Mouse (Mus musculus): Measurements from ENCODE around the gene Nubp1. TPM values are rescaled to one million over a fixed set of nuclear protein-coding genes. Genes with fewer than 3 reads are reported as not detected.

Nubp1 gene
- 10 to 100 TPM; 25.7 to 32.1 (median 28.4) TPM for total RNA-seq (2022)

DNA sequence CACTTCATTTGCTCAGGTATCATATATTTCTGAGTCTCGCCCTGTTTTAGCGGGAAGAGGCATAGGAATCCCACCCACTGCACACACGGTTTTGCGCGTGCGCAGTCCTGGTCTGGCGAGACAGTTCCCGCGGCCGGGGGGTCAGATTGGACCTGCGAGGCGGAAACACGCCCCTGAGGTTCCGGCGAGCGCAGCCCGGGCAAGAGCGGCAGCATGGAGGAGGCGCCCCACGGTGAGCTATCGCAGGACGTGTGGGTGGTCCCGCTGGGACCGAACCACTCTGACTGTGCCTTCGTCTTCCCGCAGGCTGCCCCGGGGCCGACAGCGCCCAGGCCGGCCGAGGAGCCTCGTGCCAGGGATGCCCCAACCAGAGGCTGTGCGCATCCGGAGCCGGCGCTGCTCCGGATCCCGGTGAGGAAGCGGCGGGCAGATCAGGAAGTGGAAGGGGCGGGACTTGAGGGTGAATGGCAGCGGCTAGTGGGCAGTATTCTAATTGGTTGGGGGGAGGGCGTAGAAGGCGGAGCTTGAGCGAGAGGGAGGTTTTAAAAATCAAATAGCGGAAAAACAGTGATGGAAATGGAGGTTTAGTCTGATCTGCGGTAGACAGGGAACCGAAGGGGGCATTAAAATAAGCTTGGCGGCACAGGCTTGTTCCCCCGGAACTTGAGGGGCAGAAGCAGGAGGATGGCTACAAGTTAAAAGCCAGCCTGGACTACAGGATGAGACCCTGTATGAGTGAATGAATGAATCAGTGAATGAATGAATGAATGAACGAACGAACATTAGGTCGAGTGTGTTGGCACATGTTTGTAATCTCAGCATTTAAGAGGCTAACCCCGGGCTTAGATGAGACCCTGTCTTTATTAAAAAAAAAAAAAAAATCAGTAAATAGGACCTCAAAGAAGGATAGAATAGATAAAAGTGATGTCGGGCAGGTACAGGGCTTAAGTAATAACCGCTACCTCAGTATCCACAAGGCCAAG lies at the start of gene Nubp1:
Gene Nubp1 (plus strand): TSS at position 185 of the 983 bp plus-strand sequence.
- DNase-seq = peak; percentile 90

- no peak for DNase-seq
Observed at GRCm38 (mm10) chr16:10363061-10363460, 48.7 kb upstream of the Nubp1 start.

DNA sequence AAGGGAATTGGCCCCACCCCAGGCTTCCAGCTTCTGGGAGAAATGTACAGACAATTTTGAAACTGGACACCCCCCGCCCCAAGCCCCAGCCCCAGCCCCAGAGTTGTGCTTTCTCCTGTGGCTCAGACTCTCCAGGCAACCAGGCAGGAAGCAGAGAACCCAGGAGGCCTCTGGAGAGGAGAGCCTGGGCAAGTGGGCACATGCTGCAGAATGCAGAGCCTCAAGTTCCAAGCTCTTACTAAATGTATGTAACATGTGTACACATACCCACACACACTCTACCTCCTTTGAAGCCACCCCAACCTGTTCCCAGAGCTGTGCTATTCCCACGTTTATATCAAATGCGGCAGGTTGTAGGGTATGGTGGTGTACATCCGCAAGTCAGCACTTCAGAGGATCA lies 46.0 kb upstream of the Nubp1 start:
- DNase-seq = no peak

DNA sequence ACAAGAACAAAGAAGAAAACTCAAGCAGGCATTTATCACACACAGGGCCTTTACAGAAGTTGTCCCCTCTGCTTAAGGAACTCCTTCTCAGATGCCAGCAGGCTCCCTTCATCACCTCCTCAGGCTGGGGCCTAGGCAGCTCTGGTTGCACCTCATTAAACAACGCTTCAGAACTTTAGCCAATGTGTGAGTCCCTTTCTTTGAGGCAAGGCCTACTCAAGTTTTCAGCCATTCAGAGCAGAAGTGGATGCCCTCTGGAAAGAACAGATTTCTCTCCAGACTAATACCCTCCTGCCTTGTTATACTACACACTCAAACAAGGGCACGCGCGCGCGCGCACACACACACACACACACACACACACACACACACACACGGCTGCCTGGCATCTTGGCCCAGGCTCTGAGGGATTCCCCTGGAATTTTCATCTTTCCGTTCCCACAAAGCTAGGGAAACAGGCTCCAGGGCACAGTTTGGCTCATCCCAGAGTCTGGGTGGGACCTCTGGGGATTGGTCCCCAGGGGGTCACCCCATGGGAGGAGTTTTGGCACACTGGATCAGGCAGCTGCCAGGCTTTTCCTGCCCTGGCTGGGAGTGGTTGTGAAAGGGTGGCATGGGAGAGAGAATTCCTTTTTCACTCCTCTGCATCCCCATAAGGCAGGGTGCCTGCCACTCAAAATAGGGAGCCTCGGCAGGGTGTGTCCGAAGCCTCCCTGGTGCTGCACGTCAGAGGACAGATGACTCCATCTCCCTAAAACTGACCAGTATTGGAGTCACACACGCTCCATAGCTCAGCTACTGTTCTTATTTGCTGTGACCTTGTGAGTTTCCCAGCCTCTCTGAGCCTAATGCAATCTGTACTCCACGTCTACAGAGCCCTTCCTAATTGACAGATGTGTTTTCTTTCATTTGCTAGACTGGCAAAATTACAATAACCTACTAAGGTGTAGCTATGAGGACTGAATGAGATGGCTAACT lies 45.2 kb upstream of the Nubp1 start:
- peak; percentile 6 for DNase-seq

DNA sequence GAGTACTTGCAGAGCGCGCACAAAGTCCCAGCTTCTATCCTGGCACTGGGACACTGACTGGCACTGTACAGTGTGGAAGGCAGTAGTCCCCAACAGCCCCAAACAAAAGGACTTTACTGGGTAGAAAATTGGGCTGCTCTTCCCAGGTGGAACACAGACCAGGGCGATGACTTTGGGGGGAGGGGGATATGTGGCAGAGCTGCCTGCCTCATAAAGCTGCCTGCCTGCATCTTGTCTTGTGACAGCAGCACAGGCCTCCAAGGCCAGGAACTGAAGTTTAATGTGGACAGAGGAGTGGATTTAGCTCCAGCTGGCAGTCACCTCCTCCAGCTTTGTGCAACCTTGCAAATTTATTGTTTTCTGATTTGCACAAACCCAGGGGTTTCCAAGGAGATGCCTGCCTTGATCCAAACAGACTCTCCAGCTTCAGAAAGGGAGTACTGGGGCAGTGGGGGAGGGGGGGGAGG lies 42.2 kb upstream of the Nubp1 start:
- DNase-seq = peak; percentile 21

DNA sequence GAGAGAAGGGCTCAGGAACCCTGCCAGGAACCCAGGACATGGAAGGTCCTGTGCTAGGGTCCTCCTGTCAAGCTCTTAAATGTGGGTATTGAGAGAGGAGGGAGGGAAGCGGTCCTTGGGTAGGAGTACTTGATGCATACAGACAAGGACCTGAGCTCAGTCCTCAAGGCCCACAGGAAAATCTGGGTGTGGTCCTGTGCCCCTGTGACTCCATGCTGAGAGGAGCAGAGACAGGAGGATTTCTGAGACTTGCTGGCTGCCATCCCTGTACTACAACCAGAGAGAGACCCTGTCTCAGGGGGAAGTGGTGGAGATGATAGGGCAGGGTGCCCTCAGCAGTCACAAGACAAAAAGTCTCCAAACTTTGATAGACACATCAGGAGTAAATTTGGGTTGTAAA lies 41.8 kb upstream of the Nubp1 start:
- no peak for DNase-seq

DNA sequence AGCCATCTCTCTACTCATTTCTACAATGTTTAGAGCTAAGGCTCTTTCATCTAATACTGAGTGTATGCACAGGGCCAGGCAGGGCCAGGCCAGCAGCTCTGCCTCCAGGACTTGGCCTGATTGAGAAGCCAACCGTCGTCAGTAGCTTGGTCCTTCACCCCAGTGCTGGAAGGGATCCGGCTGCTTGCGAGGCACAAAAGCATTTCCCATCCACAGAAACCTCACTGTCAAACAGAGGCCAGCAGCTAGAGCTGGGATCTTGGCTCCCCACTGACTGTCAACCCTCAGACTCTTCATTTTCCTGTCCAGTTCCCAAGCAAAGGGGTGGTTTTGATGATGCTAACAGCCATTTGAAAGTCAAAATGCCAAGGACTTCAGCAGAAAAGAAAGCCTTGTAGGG lies 39.4 kb upstream of the Nubp1 start:
- DNase-seq = no peak

- peak; percentile 56 for DNase-seq
Observed at GRCm38 (mm10) chr16:10374254-10375011, 37.3 kb upstream of the Nubp1 start.

DNA sequence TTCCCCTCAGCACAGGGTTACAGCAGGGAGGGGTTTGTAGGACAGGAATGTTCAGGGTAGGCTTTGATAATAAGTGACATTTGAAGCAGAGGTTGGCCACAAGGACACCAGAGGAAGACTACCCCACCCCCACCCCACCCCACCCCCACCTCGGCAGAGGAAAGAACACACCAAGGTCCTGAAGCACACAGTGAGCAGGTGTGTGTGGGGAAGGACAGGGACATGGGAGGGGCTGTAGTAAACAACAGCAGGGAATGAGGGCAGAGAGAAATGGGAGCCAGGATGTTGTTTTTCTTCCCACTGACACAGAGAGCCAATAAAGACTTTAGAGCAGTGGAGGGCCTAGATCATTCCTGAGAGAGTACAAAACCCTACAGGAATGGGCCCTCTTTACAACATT lies 34.5 kb upstream of the Nubp1 start:
- DNase-seq = no peak

DNA sequence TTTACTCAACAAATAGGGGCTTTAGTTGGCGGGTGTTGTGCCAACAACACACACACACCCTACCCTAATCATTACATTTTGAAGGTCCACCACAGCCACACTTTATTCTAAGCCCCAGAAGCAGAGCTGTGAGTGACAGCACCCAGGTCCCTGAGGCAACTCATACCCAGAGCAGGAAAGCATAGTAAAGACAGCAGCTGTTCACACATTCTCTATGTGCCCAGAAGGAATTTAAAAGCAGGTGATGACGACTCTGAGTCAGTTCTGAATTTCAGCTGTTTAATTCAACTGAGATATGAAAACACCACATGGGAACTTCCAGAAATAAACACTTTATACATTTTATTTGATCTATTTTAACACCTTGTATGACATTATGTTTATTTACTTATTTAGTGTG lies 32.2 kb upstream of the Nubp1 start:
- no peak for DNase-seq

- no peak for DNase-seq
Observed at GRCm38 (mm10) chr16:10384060-10384497, 27.7 kb upstream of the Nubp1 start.

- DNase-seq = no peak
Observed at GRCm38 (mm10) chr16:10384544-10384943, 27.2 kb upstream of the Nubp1 start.

- no peak for DNase-seq
Observed at GRCm38 (mm10) chr16:10385261-10385660, 26.5 kb upstream of the Nubp1 start.

DNA sequence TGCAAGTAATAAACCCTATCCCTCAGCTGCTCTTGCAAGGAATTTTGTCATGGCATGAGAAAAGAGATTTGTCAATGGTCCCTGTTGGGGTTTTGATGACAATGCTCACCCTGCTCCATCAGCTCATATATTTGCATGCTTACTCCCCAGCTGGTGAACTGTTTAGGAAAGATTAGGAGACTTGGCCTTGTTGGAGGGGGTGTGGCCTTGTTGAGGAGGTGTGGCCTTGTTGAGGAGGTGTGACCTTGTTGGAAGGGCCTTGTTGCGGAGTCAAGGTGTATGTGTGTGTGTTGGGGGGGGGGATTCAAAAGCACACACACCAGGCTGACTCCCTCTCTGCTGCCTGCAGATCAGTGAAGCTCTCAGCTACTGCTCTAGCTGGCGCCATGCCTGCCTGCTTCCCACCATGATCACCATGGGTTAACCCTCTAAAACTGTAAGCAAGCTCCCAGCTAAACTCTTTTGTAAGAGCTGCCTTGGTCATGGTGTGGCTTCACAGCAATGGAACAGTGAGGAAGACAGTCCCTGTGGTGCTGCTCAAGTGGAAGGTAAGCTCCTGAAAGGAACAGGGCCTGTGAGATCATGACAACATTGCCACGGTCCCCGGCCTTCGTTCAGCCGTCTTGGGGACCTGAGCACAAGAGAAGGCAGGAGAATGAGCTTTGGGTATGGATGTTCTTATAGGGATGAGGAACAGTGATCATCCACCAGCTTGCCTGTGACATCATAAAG lies 22.9 kb upstream of the Nubp1 start:
- no peak for DNase-seq

- DNase-seq = no peak
Observed at GRCm38 (mm10) chr16:10392587-10392986, 19.2 kb upstream of the Nubp1 start.

DNA sequence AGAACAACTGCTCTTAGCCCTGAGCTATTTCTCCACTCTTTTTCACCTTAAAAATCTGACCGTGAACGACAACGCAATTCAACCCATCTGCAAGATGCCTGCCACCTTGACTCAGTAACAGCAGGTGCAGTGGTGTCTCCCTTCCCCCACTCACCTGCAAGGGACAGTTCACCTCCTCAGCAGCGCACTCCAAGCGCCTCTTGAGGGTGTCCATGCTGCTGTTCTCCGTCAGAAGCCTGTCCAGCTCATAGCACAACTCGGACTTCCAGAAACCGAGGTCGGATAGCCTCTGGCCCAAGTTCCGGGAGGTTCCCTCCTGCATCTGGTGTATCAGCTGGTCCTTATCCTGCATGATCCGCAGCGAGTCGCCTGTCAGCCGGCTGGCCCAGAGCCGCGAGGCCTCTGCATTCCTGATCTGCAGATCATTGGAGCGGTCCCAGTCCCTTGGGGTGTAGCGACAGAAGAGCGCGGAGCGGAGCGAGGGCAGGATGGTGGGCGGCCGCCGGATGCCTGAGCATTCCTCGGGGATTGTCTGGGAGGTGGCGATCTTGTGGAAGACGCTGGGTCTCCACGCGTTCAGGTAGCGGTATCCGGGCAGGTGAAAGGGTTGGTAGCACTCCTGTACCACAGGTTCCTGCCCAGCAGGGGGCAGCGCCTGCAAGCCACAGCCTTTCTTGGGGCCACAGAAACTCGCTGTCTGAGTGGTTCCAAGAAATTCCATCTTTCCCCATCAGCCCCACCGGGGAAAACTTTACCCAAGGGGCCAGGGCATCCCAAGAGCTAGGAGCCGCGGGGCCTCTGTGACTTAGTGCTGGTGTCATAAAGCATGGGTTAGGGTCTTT lies 16.8 kb upstream of the Nubp1 start, which contains the start of gene Tekt5:
Gene Tekt5 (minus strand): TSS at position 792 of the 842 bp plus-strand sequence.
- no peak for DNase-seq

DNA sequence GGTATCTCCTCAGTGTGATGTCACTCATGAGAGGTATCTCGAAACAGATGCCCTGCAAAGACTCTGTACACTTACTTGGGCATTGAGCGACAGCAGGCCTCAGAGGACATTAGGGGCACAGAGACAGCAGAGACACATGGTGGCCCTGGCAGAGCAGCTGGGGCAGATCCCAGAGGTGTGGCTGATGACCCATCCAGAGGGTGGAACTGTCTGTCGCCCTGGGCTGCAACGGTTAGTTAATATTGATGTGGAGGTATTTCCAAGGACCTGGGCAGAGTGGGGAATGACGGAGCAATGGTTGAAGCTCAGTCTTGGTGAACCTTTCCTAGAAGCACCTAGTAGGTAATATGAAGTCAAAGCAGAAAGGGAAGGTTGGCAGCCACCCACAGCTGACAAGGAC lies 13.0 kb upstream of the Nubp1 start:
- DNase-seq = no peak

DNA sequence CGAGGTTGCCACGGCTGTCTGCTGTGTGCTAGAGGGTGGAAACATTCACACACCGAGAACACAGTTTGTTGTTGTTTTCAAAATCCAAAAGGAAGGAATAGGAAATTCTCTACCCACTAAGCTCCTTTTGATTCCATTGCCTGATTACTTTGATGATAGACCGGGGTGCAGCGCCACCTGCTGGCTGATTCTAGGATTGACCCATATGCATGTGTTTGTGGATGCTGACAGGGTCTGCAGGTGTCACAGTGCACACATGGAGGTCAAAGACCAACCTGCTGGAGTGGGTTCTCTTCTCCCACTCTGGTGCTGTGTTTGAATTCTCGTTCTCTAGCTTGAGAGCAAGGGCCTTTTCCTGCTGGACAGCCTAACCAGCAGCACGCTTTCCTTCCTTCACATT lies 12.6 kb upstream of the Nubp1 start:
- DNase-seq = peak; percentile 52

DNA sequence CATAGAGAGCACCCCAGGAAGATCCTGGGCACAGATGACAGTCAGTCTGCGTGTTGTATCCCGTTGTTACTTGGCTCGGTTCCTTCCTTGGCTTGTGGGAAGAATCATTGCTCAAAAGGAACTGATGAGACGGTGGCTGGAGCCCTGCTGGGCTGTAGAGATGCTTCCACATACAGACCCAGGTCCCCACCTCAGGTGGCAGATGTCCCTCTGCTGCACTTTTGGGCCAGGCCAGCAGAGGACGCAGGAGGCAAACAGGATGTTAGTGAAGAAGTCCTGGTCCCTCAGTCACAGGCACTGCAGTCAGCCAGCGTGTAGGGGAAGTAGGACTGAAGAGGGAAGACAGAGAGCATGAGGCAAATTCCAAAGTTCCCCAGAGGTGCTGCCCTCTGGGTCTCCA lies 4.2 kb downstream of the Nubp1 start:
- DNase-seq = no peak

DNA sequence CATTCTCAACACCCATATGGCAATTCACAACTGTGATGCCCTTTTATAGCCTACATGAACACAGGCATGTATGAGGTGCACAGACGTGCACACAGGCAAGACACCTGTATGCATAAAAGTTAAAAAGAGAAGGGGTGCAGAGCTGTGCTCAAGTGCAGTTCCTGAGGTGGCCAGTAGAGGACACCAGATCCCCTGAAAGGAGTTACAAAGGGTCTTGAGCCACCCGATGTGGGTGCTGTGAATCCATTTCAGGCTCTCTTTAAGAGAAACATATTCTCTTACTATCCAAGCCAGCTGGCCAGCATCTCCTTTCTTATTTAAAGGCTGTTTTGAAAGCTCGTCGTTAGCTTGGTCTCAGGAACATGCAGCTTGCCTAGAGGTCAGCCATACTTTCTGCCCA lies 5.1 kb downstream of the Nubp1 start:
- DNase-seq = no peak

Measured in adrenal gland, adult 8-10 months (tissue).